Mouse (Mus musculus) spleen, adult 2 months (tissue): ENCODE measurements around the gene Zfhx2.

Experiments used
- CTCF ChIP-seq: fragments of 200-500 bp; IDR thresholded peaks from 2 replicates; pipeline ENCODE4 v1.5.1; 2011; ENCODE audit warnings: mild to moderate bottlenecking, inconsistent platforms; ENCODE audit not compliant: insufficient read depth, insufficient read length, insufficient replicate concordance; ENCODE audit errors: extremely low read depth
- POLR2A ChIP-seq: fragments of 200-500 bp; IDR thresholded peaks from 2 replicates; pipeline ENCODE4 v1.6.1; 2011; ENCODE audit warnings: low read depth, low read length, inconsistent platforms

DNA sequence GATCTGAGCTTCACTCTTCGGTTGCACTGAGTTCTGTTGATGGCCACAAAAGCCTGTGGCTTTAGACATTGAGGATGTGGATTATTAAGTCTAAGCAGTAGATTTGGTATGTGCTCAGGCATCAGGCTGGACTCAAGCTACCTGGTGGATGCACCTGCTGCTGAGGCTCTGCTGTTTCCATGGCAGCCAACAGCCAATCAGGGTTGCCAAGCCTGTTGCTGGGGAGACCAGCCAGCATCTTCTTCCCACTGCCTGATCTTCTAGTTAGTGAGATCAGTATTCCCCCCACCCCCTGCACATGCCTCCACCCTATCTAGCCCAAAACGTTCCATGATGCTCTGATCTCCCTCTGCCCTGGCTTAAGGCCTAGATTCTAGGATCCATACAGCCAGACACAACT, 19.6 kb upstream of the Zfhx2 start:
- TF ChIP-seq CTCF (no peak), POLR2A (no peak)
